Mouse (Mus musculus) liver, postnatal 0 days (tissue): Measurements from ENCODE around the gene Paqr5.

ENCODE experiments used
- CTCF ChIP-seq: sonication (generic); IDR thresholded peaks from 2 replicates; pipeline ENCODE4 v1.5.1; 2016; ENCODE audit warnings: antibody characterized with exemption, low read depth
- EP300 ChIP-seq: IDR thresholded peaks from 2 replicates; pipeline ENCODE4 v1.6.1; 2016; ENCODE audit warnings: antibody characterized with exemption, low read depth, mild to moderate bottlenecking

GRCm38 (mm10) chr9:61925086-61925660, 101.5 kb downstream of the Paqr5 start:
- TF ChIP-seq CTCF (no peak), EP300 (no peak)
